Mouse (Mus musculus): ENCODE measurements around the gene Piwil4.

DNA sequence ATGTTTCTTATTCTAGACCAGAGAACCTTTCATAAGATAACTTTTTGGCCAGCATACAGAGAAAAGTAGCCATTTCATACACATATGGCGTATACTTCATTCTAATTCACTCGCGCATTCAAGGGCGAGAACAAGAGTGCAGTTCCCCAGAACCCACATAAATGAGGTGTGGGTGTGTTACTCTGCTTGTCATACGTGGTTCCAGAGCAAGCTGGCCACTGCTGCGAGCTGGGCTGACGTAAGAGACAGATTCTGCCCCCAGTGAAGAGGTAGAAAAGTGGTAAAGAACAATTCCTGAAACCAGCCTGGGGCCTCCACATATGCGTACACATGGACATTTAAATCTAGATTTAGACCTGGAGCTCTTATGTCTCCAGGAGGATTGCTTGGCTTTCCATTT lies 66.0 kb downstream of the Piwil4 start:
- TF ChIP-seq CTCF (IDR thresholded peaks at IDR 0.05; ENCODE audit: low read depth): no peak
- TF ChIP-seq EP300 (IDR thresholded peaks at IDR 0.05; ENCODE audit: low read depth): no peak
